Mouse (Mus musculus) heart, adult 8-10 months (tissue): ENCODE results near the gene Armc12. TPM values are rescaled to one million over a fixed set of nuclear protein-coding genes. Genes with fewer than 3 reads are reported as not detected.

Source experiments
- DNase-seq: peaks from one replicate; pipeline ENCODE4 v3.0.0; 2022; ENCODE audit warnings: low spot score
- total RNA-seq, 4 experiments: library from RNA; stranded (reverse); gene quantifications; 2 replicates each; pipeline ENCODE4 v1.2.4; 2022

Armc12 gene
- total RNA-seq, 4 experiments from 2014 or later = not detected

DNA sequence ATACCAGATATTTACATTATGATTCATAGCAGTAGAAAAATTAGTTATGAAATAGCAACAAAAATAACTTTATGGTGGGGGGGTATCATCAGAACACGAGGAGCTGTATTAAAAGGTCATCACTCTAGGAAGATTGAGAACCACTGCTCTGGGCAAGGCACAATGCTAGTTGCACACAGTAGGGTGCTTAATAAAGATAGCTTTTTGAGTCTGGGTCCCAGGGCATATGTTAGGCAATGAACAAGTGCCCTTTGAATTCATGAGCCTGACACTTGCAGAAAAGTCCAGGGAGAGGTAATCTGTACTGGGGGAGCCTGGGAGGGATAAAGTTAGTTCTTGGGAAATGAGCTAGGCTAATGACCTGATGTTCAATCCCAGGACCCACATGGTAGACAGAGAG, 17.3 kb upstream of the Armc12 start:
- no peak for DNase-seq

DNA sequence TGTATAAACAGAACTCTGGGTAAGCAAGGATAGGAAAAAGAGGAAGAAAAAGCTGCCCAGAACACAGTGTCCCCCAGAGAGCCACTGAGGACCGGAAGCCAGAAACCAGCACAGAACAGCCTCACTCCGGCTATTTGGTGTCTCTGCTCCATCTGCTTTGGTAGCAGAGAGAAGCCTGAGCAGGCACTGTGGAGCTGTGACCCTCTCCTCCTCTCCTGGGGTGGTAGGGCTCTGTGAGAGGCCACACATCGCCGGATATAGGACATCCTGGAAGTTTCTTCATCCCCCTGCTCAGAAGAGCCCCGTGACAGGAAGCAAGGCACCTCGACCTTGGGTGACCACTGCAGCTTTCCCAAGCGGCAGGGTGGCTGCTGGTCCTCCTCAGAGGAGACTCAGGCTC, 16.8 kb upstream of the Armc12 start:
- peak; percentile 75 for DNase-seq

DNA sequence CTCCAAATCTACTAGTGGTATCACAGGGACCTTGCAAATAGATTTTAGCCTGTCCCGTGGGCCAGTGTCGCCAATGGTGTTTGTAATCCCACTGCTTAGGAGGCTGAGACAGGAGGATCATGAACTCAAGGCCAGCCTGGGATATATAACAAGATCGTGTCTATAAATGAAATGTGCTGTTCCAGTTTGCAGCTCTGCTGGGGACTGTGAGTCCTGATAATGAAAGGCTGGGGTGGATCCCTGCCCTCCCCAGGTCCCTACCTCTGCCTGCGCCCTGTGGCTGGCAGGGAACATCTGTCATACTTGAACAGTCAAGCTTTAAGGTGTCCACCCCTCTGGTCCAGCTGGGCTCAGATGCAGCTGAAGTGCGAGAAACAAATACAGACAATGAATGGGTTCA, 16.1 kb upstream of the Armc12 start:
- no peak for DNase-seq

DNA sequence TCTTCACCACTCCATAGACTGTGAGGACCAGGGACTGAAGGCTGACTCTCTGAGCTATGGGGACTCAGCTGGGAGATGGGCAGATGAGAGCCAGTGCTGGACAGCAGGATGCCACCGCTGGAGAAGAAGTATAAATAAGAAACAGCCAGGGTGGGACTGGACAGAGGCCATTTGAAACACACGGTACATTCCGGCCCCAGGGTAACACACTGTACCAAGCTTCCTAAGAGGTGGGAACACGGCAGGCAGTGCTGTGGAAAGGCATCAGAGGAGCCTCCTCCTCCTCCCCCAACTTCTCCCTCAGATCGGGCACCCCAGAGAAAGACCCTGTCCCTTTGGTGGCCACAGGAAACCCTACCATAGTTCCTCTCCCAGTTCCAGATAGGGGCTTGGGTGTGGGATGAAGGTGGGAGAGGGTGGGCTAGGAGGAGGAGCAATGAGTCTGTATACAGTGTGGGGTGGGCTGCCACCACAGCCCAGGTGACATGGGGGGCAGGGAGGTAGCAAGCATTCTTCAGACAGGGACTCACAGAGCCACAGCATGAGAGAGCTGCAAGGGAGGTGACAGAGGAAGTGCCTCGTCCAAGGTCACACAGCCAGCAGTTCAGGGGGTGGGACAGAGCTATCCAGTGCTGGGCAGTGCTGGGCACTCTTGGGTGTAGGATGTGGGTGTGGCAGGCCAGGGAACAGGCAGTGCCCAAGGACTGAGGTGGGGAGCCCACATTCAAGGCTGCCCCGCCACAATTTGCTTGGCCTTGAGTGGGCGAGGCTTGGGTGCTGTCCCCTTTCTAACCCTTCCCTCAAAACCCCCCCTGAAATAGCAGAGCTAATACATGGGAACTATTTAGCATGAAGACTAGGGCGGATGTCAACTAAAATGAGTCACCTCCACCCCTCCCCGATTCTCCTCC, 14.9 kb upstream of the Armc12 start:
- peak; percentile 73 for DNase-seq

DNA sequence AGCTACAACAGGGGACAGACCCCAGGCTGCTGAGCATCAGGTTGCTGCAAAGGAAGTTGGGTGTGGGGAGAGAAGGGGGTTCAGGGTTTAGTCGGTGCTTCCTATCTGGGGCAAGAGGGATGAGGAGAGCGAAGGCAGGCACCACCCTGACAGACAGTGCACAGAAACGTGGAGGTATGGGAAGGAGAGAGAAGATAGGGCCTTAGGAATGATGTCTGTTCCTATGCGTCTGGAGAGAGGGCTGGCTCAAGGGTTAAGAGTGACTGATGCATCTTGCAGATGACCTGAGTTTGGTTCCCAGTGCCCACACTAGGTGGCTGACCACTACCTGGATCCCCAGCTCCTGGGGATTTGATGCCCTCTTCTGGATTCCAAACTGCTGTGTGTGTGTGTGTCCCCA, 13.7 kb upstream of the Armc12 start:
- DNase-seq = no peak

DNA sequence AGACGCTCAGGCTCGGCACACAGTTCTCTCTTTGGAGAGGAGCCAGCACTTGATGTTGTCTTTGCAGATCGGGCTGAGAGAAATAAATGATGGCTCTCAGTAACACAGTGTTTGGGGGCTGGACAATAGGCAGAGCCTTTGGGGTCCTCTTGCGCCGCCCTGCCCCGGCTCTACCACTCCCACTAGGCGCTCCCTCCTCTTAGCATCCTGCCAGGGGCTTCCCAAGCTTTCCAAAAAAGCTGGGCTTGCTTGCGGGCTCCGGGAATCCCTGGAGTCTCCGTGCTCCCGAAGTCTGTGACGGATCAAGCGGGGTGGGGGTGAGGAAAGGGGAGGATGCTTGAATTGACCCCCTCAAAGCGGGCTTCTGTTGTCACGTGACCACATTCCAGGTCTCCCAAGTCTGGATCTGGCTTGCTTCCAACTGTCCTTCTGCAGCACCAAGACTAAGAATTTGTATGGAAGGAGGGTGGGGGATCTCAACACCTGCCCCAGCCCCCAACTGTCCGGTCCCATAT, 13.1 kb upstream of the Armc12 start, which contains the start of gene Fkbp5:
Fkbp5 (minus strand) TSS at position 87 of the 515 bp plus-strand sequence.
- DNase-seq = peak; percentile 92

DNA sequence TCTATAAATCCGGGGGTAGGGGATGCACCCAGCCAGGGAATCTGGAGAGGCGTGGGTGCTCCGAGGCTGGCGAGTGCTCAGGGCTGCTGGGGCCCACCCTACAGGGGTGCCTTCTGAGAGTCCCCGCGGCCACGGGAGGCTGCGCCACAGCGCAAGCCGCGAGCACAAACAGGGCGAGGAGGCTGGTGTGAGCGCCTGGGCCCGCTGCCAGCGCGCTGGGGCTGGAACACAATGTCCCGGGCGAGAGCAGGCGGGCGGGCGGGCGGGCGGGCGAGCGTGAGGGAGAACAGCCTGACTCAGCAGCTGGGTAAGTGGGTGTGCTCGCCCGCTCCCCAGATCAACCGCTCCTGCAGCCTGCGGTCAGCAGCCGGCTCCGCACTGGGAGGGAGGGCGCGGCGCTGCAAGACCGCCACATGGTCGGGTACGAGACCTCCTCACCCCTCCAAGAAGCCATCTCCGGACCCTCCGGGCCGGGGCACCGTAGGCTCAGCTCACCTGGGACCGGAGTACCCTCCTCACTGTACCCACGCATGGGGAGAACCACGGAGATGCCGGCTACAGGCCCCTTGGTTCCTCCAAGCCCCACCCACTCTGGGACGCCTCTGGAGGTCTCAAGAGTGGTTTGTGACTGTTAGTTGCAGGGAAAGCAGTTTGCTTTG, 12.5 kb upstream of the Armc12 start:
- no peak for DNase-seq

DNA sequence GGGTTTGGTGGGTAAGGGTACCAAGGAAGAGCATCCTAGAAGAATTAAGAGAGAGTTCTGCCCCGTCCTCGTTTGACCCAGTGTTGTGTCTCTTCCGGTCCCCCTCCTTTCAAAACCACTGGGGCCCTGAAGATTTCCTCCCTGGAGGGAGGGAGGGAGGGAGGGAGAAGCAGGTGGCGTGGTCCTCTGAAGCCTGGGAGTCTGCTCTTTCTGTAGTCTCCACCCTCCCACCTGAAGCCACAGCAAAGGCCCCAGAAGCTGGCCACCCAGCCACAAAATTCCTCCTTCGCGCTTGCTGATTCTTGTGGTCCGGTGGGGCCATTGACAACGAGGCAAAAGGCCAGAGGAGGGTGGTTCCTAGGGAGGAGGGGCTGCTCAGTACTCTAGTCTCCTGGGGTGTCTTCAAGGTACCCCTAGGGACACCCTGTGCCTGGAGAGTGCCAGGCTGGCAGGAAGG, 12.0 kb upstream of the Armc12 start:
- DNase-seq = peak; percentile 55

DNA sequence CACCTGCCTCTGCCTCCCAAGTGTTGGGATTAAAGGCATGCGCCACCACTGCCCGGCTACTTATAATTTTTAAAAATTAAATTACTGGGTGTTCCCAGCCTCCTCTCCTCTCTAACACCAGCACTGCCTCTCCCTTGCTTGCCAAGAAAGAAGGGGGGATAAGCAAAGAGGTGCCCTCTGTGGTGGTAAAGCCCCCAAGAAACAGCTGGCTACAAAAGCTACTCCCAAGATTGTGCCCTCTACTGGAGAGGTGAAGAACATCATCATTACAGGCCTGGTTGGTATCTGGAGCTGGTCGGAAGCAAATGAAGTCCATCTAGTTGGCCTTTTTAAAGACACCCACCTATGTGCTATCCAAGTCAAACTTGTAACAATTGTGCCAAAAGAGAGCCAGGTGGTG, 10.8 kb upstream of the Armc12 start:
- DNase-seq = no peak

DNA sequence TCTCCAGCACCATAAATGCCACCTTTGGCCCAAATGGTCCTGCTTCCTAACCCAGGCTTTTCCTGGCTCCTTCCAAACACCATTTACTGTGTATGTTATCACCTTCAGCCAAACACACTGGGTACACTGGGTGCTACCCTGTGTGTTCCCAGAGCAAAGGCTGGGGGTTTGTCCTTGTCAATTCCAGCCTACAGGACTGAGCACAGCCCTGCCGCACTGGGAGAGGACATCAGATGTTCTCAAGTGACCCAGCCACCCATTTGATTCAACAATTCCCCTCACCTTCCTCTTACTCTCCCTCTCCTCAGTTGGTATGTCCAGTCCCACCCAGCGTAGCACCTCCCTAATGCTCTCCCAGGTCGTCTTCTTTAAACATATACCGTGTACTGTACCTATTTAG, 10.0 kb upstream of the Armc12 start:
- DNase-seq = no peak

DNA sequence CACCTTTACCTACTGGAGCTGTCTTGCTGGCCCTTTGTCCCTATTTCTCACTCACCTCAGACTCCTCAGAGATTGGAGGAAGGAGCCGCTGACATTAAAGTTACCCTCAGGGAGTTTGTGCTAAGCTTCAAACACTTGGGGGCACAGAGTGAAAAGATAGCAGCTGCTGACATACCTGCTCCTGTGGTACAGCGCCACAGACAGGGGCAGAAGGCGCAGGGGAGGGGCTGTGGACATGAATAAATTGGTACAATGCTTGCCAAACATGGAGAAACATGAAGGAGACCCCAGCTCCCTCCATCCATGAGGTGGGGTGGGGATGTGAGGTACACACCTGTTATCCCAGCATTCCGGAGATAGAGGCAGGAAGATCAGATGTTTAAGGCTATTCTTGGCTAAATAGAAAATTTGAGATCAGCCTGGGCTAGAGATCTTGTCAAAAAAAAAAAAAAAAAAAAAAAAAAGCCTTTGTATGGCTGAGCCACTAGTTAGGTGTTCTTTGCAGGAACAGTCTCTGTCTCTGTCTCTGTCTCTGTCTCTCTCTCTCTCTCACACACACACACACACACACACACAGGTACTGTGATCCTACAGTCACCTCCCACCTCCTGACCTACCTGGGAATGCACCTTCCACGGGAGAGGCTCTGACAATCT, 9.4 kb upstream of the Armc12 start:
- DNase-seq = no peak

DNA sequence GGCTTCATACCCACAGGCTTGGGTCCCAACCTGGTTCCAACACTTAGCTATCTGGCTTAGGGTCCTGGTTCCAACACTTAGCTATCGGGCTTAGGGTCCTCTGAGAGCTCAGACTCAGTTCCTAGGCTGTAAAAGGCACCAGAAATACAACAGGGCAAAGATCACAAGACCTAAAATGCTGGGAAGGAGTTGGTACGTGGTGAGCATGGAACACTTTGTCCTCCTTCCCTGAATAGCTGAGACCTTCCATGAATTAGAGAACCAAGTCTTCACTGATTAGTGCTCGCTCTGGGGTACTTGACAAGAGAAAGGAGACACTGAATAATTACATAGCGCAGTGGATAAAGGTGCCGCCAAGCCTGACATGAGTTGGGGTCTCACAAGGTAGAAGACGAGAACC, 8.7 kb upstream of the Armc12 start:
- DNase-seq = no peak

DNA sequence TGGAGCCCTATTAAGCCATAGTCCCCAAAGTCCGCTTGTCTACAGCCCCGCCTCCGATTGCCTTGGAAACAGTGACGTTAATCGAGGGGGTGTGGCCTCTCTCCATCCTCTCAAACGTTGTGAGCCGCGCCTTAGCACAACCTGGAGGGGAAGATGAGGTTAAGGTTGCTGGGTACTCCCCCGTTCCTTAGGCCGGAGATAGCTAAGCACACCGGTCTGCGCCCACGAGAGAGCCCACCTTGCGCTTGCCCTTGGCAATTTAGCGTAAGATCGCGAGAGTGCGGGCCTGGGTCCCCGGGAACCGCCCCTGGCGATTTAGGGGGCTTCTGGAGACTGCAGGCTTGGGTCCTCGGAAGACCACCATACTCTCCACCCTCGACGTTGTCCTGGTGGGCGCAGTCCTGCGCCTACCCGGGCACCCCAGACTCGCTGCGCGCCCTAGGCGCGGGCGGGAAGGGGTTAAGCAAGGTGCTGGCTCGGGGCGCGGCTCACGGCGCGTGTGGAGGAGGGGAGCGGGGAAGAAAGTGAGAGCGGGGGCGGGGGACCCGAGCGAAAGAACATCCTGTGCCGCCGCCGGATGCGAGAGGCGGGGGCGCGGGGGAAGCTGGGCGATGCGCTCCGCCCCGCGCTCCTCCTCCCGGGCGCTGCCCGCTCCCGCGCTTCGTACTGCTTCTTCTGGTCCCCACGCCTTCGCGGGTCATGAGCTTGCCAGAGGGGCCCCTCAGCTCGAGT, 7.8 kb upstream of the Armc12 start:
- peak; percentile 98 for DNase-seq

DNA sequence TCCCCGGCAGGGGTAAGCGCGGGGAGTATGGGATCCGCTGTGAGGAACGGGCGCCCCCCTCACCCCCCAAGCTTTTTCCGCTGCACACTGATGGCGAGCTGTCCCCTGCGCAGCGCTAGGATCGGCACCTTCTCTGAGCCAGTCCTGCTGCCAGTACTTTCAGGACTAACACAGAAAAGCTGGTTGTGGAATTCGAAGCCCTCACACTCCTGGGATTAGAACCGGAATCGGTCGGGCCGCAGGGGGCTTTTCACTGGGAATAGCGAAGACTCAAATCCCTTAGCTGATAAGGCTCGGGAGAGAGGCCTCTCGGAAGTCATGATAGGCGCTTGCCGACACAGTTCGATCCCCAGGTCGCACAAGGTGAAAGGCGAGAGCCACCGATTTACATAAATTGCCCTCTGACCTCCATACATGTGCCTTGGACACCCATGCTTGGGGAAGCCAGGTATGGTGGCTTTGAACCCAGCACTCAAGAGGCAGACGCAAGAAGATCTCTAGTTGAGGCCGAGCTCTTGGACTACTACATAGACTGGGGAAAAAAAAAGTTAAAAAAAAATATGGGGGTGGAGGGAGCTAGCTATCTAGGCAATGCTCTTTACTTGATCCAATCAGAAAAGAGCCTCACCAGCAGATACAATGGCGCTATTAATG, 7.1 kb upstream of the Armc12 start:
- no peak for DNase-seq

DNA sequence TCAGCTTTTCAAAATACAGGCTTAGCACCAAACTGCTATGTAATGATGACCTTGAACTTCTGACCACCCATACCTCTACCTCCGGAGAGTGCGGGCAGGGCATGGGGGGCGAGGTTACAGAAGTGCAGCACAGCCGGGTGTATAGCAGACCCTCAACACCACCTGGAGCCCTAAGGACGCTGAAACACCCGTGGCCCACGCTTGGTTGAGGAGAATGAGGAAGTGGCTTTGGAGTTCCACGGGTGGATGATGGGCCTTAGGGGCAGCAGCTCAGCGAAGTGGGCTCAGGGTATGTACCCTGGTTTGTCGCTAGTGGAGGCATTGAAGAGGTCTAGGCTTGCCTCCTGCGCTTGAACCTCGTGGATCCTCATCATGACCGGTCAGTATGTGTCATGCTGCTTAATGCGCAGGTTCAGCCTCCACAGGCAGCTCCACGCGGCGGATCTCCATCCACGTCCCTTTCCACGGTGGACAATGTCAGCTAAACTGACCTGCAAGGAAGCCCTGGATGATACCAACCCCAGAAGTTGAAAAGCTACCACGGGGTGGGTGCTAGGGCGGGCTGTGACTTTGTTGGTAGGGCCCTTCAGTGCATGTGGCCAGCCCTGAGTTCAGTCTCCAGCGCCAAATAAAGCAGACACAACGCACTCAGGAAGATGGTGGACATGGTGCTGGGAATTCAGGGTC, 6.5 kb upstream of the Armc12 start:
- DNase-seq = no peak

DNA sequence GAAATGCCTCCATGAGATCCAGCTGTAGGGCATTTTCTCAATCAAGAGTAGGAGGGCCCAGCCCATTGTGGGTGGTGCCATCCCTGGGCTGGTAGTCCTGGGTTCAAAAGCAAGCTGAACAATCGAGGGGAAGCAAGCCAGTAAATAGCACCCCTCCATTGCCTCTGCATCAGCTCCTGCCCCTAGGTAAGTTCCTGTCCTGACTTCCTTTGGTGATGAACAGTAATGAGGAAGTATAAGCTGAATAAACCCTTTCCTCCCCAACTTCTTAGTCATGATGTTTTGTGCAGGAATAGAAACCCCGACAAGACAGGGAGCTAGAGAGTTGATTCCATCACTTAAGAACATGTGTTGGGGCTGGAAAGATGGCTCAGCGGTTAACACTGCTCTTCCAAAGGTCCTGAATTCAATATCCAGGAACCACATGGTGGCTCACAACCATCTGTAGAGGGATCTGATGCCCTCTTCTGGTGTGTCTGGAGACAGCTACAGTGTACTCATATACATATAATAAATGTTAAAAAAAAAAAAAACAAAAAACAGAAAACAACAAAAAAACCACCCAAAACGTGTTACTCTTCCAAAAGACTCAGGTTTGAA, 5.7 kb upstream of the Armc12 start:
- DNase-seq = no peak

DNA sequence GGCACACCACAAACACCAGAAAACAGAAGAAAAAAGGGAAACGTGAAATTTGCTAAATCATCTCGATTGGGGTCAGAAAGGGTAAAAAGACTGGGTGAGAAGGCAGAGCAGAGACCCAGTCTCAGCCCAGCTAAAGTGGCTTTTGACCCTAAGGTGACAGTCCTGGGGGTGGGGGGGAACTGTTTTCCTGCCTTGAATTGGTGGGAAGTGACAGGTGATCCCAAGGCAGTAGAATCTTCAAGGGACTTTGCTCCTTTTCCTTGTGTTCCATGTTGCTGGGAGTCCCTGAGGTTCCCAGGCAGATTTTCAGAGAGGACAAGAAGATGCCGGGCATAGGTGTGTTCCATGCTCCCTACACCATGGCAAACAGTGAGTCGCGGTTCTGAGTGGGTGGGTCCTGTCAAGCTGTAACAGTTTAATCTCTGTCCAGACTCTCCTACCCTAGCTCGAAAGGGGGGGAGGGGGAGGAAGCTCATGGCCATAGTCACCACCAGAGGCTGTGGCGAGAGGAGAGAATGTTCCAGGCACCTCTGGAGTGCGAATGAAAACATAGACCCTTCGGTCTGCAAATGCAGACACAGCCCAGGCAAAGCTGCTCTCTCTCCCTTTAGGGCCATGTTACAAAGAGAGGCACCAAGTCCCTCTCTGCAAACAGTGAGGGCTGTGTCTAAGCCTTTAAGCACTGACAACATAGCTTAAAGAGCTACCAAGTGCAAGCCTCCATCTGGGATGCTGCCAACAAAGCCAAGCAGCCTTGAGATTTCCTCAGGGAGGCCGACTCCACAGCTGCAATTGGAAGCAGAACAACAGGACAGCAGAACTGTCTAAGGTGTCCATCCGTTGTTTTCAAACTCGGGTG, 3.2 kb upstream of the Armc12 start:
- DNase-seq = no peak

DNA sequence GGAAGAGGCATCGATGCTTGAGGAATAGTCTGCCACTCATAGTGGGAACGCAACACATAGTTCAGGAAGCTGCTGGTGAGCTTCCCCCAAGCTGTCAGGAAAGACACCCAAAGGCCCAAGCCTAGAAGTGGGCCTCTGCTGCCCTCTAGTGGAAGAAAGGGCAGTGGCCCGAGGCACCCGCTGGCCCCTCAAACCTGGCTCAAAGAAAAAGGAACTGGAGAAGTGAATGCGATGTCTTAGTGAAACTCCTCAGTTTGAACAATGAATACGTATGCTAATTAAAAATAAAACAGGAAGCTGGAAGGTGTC, 2.6 kb upstream of the Armc12 start:
- DNase-seq = peak; percentile 89

DNA sequence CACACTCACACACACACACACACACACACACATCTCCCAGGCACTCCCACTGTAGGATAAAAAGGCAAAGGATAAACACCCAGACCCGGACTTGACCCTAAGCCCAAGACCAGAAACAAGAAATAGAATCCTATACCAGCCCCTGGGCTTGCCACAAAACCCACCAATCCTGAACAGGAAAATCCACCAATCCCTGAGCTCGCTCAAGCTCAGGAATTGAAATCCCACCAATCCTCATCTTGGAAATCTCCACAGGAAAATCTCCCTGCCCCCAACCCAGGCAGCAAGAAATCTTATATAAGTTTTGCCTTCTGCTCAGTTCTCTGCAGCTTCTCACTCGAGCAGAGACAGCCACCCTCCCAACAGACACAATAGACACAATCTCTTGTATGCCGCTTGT, 1.5 kb upstream of the Armc12 start:
- no peak for DNase-seq
